Mouse (Mus musculus) midbrain, embryonic 12.5 days (tissue): Measurements from ENCODE around the gene Tmem254b. TPM values are rescaled to one million over a fixed set of nuclear protein-coding genes. Genes with fewer than 3 reads are reported as not detected.
"Not testable (repeated sequence)": the region's sequence is repeated elsewhere in the genome, so short reads cannot be mapped to it uniquely, and the experiment has no call there.

Experiments
- ATAC-seq: fragments of 200-750 bp; cut with Nextera tagmentation; 2 replicates; pipeline ENCODE4 v1.8.0; 2017; ENCODE audit warnings: low read depth, moderate TSS enrichment, moderate library complexity; ENCODE audit not compliant: low FRiP score
- H3K27ac ChIP-seq: fragments of 300-500 bp; sonication (generic); replicated peaks from 2 replicates; pipeline ENCODE4 v1.5.1; 2016; ENCODE audit warnings: mild to moderate bottlenecking
- H3K27me3 ChIP-seq: fragments of 300-500 bp; sonication (generic); 2 replicates; pipeline ENCODE4 v1.6.1; 2016; ENCODE audit warnings: mild to moderate bottlenecking
- H3K36me3 ChIP-seq: fragments of 300-500 bp; sonication (generic); 2 replicates; pipeline ENCODE4 v1.6.1; 2016
- H3K4me1 ChIP-seq: fragments of 300-500 bp; sonication (generic); 2 replicates; pipeline ENCODE4 v1.6.1; 2016
- H3K4me2 ChIP-seq: fragments of 300-500 bp; sonication (generic); replicated peaks from 2 replicates; pipeline ENCODE4 v1.6.1; 2016; ENCODE audit warnings: mild to moderate bottlenecking, moderate library complexity
- H3K4me3 ChIP-seq: fragments of 300-500 bp; sonication (generic); 2 replicates; pipeline ENCODE4 v1.5.1; 2016; ENCODE audit warnings: mild to moderate bottlenecking
- H3K9ac ChIP-seq: fragments of 300-500 bp; sonication (generic); replicated peaks from 2 replicates; pipeline ENCODE4 v1.6.1; 2016; ENCODE audit warnings: mild to moderate bottlenecking, moderate library complexity
- H3K9me3 ChIP-seq: fragments of 300-500 bp; sonication (generic); 2 replicates; pipeline ENCODE4 v1.6.1; 2016; ENCODE audit warnings: mild to moderate bottlenecking
- WGBS: fragments of 180-500 bp; shearing (Covaris S2); methylation state at CpG from one replicate; pipeline ENCODE4 v1.1.7; 2016; 5-methylcytosine and 5-hydroxymethylcytosine counted together
- polyA plus RNA-seq: library from polyadenylated mRNA; unstranded; fragments of >200 nt; fragmentation: Nextera tagmentation; extraction: Ambion mirVana; gene quantifications from 2 replicates; pipeline ENCODE4 v1.2.1, GENCODE M21; 2016

Tmem254b gene
- polyA plus RNA-seq: 15.3 and 19.6 TPM in 2 replicates

GRCm38 (mm10) chr14:26206926-26207247, at the start of gene Tmem254b:
Gene Tmem254b (minus strand): TSS chr14:26207041.
- not testable (repeated sequence) for H3K4me2 ChIP-seq, ATAC-seq
- WGBS: no CpG with 5 or more reads among the region's 10 CpGs

GRCm38 (mm10) chr14:26237183-26237582, 30.3 kb upstream of the Tmem254b start:
- not testable (repeated sequence) for H3K4me3 ChIP-seq, H3K9me3 ChIP-seq, H3K27me3 ChIP-seq, H3K36me3 ChIP-seq, H3K9ac ChIP-seq, H3K4me1 ChIP-seq, ATAC-seq, H3K27ac ChIP-seq, H3K4me2 ChIP-seq
- no CpG with 5 or more reads among the region's 2 CpGs for WGBS

More at GRCm38 (mm10) chr14:26206926-26207247, at the start of gene Tmem254b:
- H3K27me3 ChIP-seq, H3K36me3 ChIP-seq, H3K9ac ChIP-seq, H3K4me1 ChIP-seq, H3K27ac ChIP-seq, H3K4me3 ChIP-seq, H3K9me3 ChIP-seq: not testable (repeated sequence)

GRCm38 (mm10) chr14:26216233-26217000, 9.6 kb upstream of the Tmem254b start:
- ATAC-seq, H3K4me3 ChIP-seq, H3K9ac ChIP-seq, H3K27ac ChIP-seq, H3K27me3 ChIP-seq, H3K9me3 ChIP-seq, H3K4me2 ChIP-seq, H3K36me3 ChIP-seq, H3K4me1 ChIP-seq: not testable (repeated sequence)
- no CpG with 5 or more reads among the region's 5 CpGs for WGBS

GRCm38 (mm10) chr14:26206197-26206925, 480 bp downstream of the Tmem254b start:
- not testable (repeated sequence) for H3K4me2 ChIP-seq, H3K9ac ChIP-seq, H3K27ac ChIP-seq, H3K4me1 ChIP-seq, H3K4me3 ChIP-seq, H3K9me3 ChIP-seq, H3K27me3 ChIP-seq, H3K36me3 ChIP-seq
- WGBS: no CpG with 5 or more reads among the region's 44 CpGs
- peak; percentile 76 for ATAC-seq

- not testable (repeated sequence) for H3K27me3 ChIP-seq, H3K9ac ChIP-seq, H3K4me1 ChIP-seq, H3K4me2 ChIP-seq, H3K27ac ChIP-seq, H3K4me3 ChIP-seq, H3K9me3 ChIP-seq, H3K36me3 ChIP-seq, ATAC-seq
- WGBS: no CpG with 5 or more reads among the region's 3 CpGs
Measured at GRCm38 (mm10) chr14:26197851-26198250, 9.0 kb downstream of the Tmem254b start.

- not testable (repeated sequence) for ATAC-seq, H3K4me1 ChIP-seq, H3K4me3 ChIP-seq, H3K27ac ChIP-seq, H3K36me3 ChIP-seq, H3K9ac ChIP-seq, H3K27me3 ChIP-seq, H3K4me2 ChIP-seq, H3K9me3 ChIP-seq
- WGBS: no CpG with 5 or more reads among the region's 8 CpGs
Measured at GRCm38 (mm10) chr14:26188361-26188760, 18.5 kb downstream of the Tmem254b start.

- not testable (repeated sequence) for H3K36me3 ChIP-seq, H3K9me3 ChIP-seq, H3K9ac ChIP-seq, H3K4me2 ChIP-seq, H3K27ac ChIP-seq, H3K4me1 ChIP-seq, H3K27me3 ChIP-seq, H3K4me3 ChIP-seq, ATAC-seq
- WGBS: no CpG with 5 or more reads among the region's 9 CpGs
Measured at GRCm38 (mm10) chr14:26186638-26187037, 20.2 kb downstream of the Tmem254b start.

- no CpG with 5 or more reads among the region's 10 CpGs for WGBS
- H3K27me3 ChIP-seq, H3K36me3 ChIP-seq, ATAC-seq, H3K9ac ChIP-seq, H3K4me3 ChIP-seq, H3K9me3 ChIP-seq, H3K4me1 ChIP-seq, H3K27ac ChIP-seq, H3K4me2 ChIP-seq: not testable (repeated sequence)
Measured at GRCm38 (mm10) chr14:26182380-26182779, 24.5 kb downstream of the Tmem254b start, which contains the start of gene Plac9b. Gene Plac9b (minus strand): TSS chr14:26182480.

- ATAC-seq, H3K27me3 ChIP-seq: not testable (repeated sequence)
- WGBS: no CpG with 5 or more reads among the region's 10 CpGs
Measured at GRCm38 (mm10) chr14:26181660-26182059, 25.2 kb downstream of the Tmem254b start.

GRCm38 (mm10) chr14:26175028-26175427, 31.8 kb downstream of the Tmem254b start:
- no CpG with 5 or more reads among the region's 6 CpGs for WGBS
- not testable (repeated sequence) for ATAC-seq

More at GRCm38 (mm10) chr14:26181660-26182059, 25.2 kb downstream of the Tmem254b start:
- not testable (repeated sequence) for H3K4me2 ChIP-seq, H3K36me3 ChIP-seq, H3K4me3 ChIP-seq, H3K4me1 ChIP-seq, H3K9me3 ChIP-seq, H3K27ac ChIP-seq, H3K9ac ChIP-seq

GRCm38 (mm10) chr14:26173955-26174354, 32.9 kb downstream of the Tmem254b start:
- not testable (repeated sequence) for H3K9me3 ChIP-seq, H3K27me3 ChIP-seq, ATAC-seq, H3K4me3 ChIP-seq, H3K36me3 ChIP-seq, H3K4me1 ChIP-seq, H3K4me2 ChIP-seq, H3K27ac ChIP-seq, H3K9ac ChIP-seq
- whole genome bisulfite sequencing: no CpG with 5 or more reads among the region's 3 CpGs

More at GRCm38 (mm10) chr14:26175028-26175427, 31.8 kb downstream of the Tmem254b start:
- H3K9me3 ChIP-seq, H3K4me3 ChIP-seq, H3K9ac ChIP-seq, H3K4me1 ChIP-seq, H3K36me3 ChIP-seq, H3K4me2 ChIP-seq, H3K27ac ChIP-seq, H3K27me3 ChIP-seq: not testable (repeated sequence)

GRCm38 (mm10) chr14:26165266-26165665, 41.6 kb downstream of the Tmem254b start:
- not testable (repeated sequence) for H3K4me1 ChIP-seq, H3K4me2 ChIP-seq, H3K36me3 ChIP-seq, H3K27ac ChIP-seq, H3K27me3 ChIP-seq, H3K4me3 ChIP-seq, H3K9ac ChIP-seq, H3K9me3 ChIP-seq, ATAC-seq
- WGBS: no CpG with 5 or more reads among the region's 12 CpGs
